In the genomic region with DNA sequence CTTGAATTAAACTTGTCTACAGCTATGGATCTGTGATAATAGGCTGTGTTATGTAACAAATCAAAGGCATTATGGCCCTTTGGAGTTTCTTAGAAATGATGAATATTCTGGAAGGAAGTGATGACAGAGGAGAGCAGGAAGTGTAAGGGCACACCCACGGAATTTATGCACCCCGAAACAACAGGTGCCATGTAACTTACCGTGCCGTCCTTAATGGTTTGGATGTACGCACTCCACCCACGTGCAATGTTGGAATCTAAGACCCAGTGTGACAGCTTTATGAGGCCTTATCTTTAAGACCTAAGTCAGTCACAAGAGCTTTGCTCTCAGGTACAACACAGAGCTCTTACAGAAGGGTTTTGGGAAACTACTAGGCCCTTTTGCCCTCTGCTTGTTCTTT, we compare ENCODE assay signal across 15 mouse cellular contexts.
"Had no signal": no experiment of that assay in that cellular context is flagged by ENCODE, and none has a peak within 500 bp of the region (broad histone marks: within the 10 kb centered on the region; RNA-seq: fewer than 3 reads in every experiment).

No protein-coding gene starts in this region.

- ATAC-seq: liver, postnatal 0 days had no signal

- H3K27me3 ChIP-seq: liver, embryonic 13.5 days; lung, embryonic 15.5 days; megakaryocyte, embryonic 14.5 days; midbrain, embryonic 12.5 days; neural tube, embryonic 12.5 days had no signal

- H3K27ac ChIP-seq: left cerebral cortex, adult 2 months; liver, embryonic 13.5 days; lung, embryonic 15.5 days; macrophage; midbrain, embryonic 12.5 days; neural tube, embryonic 12.5 days had no signal

- DNase-seq: kidney, adult 8-10 months; kidney, postnatal 10 days; liver; liver, embryonic 13.5 days; liver, postnatal 0 days; lung, postnatal 14 days; right cerebral cortex, postnatal 4 days; spleen, adult 18-20 months; thymus, postnatal 36 days had no signal

- H3K36me3 ChIP-seq: liver, embryonic 13.5 days; lung, embryonic 15.5 days; midbrain, embryonic 12.5 days; neural tube, embryonic 12.5 days had no signal

- H3K9me3 ChIP-seq: liver, embryonic 13.5 days; lung, embryonic 15.5 days; megakaryocyte, embryonic 14.5 days; midbrain, embryonic 12.5 days; neural tube, embryonic 12.5 days had no signal

- H3K4me1 ChIP-seq: neural tube, embryonic 12.5 days had no signal

- H3K9ac ChIP-seq: liver, embryonic 13.5 days; liver, postnatal 0 days; lung, embryonic 15.5 days; midbrain, embryonic 12.5 days; neural tube, embryonic 12.5 days had no signal

- H3K4me3 ChIP-seq: left cerebral cortex, adult 2 months; liver, embryonic 13.5 days; lung, embryonic 15.5 days; megakaryocyte, embryonic 14.5 days; midbrain, embryonic 12.5 days; neural tube, embryonic 12.5 days had no signal

- H3K4me2 ChIP-seq: liver, embryonic 13.5 days; lung, embryonic 15.5 days; midbrain, embryonic 12.5 days; neural tube, embryonic 12.5 days had no signal
